Mouse (Mus musculus) granulocyte monocyte progenitor cell, adult 5-6 weeks (primary cell): Measurements from ENCODE around the gene Spaca6. TPM values are rescaled to one million over a fixed set of nuclear protein-coding genes. Genes with fewer than 3 reads are reported as not detected.

ENCODE experiments used
- ATAC-seq: replicated peaks from 2 replicates; pipeline ENCODE4 v1.8.0; 2016; ENCODE audit warnings: mild to moderate bottlenecking, moderate TSS enrichment, inconsistent platforms; ENCODE audit not compliant: poor library complexity, severe bottlenecking
- total RNA-seq, 2 experiments: library from RNA; stranded (forward) in 1 of 2; stranded (reverse) in 1 of 2; fragments of 200-712, 200-1000 nt in 1 of 2; fragments of >200 nt in 1 of 2; fragmentation: Nextera tagmentation in 1 of 2; gene quantifications; 2 replicates each; pipeline ENCODE4 v1.2.3; 2014 to 2017

The Spaca6 gene
- total RNA-seq, 2 experiments from 2014 or later, result 3.2 TPM; not detected in 1

DNA sequence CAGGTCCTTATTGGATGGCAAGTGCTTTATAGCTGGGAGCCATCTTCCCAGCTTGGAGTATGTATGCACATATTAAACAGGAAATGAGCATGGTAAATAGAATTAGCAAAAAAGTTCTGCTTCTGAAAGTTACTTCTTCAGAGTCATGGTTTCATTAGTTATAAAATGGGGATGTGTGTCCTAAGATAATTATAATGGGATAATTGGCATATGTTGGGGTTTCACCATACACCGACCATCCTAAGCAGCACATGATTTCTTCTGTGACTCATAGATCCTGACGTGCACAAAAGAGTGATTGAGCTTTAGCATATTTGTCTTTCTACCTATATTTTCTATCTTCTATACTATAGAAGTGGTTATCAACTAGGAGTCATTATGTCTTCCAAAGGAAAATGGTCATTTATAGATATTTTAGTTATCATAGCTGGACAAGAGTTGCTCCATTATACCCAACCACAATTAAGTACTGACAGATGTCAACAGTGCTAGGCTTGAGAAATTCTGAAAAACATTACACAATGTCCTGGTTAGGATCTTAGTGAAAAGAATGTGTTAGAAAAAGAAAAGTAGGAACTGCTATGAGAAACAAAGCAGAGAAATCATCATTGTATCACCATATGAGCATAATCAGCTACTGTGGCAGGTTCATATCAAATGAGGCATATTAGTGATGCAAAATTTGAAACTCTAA, 62.9 kb downstream of the Spaca6 start:
- ATAC-seq, result peak; percentile 83

Other genes starting within 250 kb of the Spaca6 start
- 42.2 and 46.3 TPM in 2 replicates for gene Lnpep, start 202.1 kb upstream of the Spaca6 start, total RNA-seq (2014; fragmentation: Nextera tagmentation)
- gene Lnpep, start 202.1 kb upstream of the Spaca6 start, total RNA-seq (2017), result 51.6 and 52.2 TPM in 2 replicates
- gene Vmn2r90, start 123.4 kb upstream of the Spaca6 start, total RNA-seq (2014; fragmentation: Nextera tagmentation), result not detected in 2 replicates
- gene Vmn2r90, start 123.4 kb upstream of the Spaca6 start, total RNA-seq (2017), result 0.31 TPM in 1 of 2 replicates, not detected in the other
- gene Has1, start 28.0 kb downstream of the Spaca6 start, total RNA-seq (2014; fragmentation: Nextera tagmentation), result not detected in 2 replicates
- gene Has1, start 28.0 kb downstream of the Spaca6 start, total RNA-seq (2017), result not detected in 2 replicates
- gene Fpr1, start 56.8 kb downstream of the Spaca6 start, total RNA-seq (2014; fragmentation: Nextera tagmentation), result not detected in 2 replicates
- 1.1 and 2.9 TPM in 2 replicates for gene Fpr1, start 56.8 kb downstream of the Spaca6 start, total RNA-seq (2017)
- not detected in 2 replicates for gene Fpr2, start 60.7 kb downstream of the Spaca6 start, total RNA-seq (2014; fragmentation: Nextera tagmentation)
- 3.5 and 5.0 TPM in 2 replicates for gene Fpr2, start 60.7 kb downstream of the Spaca6 start, total RNA-seq (2017)
- not detected in 2 replicates for gene Fpr3, start 60.7 kb downstream of the Spaca6 start, total RNA-seq (2014; fragmentation: Nextera tagmentation)
- gene Fpr3, start 60.7 kb downstream of the Spaca6 start, total RNA-seq (2017), result not detected in 2 replicates
- gene Fpr-rs4, start 194.6 kb downstream of the Spaca6 start, total RNA-seq (2014; fragmentation: Nextera tagmentation), result not detected in 2 replicates
- gene Fpr-rs4, start 194.6 kb downstream of the Spaca6 start, total RNA-seq (2017), result not detected in 2 replicates
- not detected in 2 replicates for gene Vmn2r124, start 222.3 kb downstream of the Spaca6 start, total RNA-seq (2014; fragmentation: Nextera tagmentation)
- gene Vmn2r124, start 222.3 kb downstream of the Spaca6 start, total RNA-seq (2017), result not detected in 2 replicates